Mouse (Mus musculus): ENCODE results near the gene Ccdc107. TPM values are rescaled to one million over a fixed set of nuclear protein-coding genes. Genes with fewer than 3 reads are reported as not detected.
A peak's percentile ranks its signal among the peaks of the same experiment; 100 is the strongest.

Gene Ccdc107
- polyA plus RNA-seq, 1 experiment, result 74.6 TPM

DNA sequence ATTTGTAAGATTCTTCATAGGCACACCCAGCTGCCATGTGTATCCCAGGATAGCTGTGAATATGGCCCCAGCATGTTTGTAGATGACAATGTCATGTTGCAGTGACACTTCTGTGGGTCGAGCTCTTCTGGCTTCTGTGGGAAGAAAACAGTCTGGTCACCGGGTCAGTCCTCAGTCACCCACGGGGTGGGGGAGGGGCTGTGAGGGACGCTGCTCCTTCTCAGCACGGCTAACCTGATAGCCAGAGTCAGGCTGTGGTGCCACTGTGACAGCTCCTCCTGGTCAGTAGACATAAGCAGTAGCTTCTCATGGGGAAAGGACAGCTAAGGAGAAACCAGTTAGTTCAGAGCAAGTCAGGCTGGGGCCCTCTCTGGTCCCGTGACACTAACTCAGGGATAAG lies 3.9 kb downstream of the Ccdc107 start:
- peaks cover 37% of the 10 kb centered on the region for H3K36me3 ChIP-seq (replicated peaks; ENCODE audit: low read length)
- no peaks in the 10 kb centered on the region for H3K27me3 ChIP-seq (replicated peaks)
- H3K4me3 ChIP-seq (replicated peaks), result no peak overlapping the region
- H3K4me1 ChIP-seq, result peaks cover 70% of the 10 kb centered on the region
- TF ChIP-seq FLI1 (IDR thresholded peaks at IDR 0.05; ENCODE audit: low read length), result no peak
- no peak for TF ChIP-seq GATA1 (IDR thresholded peaks at IDR 0.05; ENCODE audit: borderline replicate concordance, low read length)
- no peaks in the 10 kb centered on the region for H3K9me3 ChIP-seq

DNA sequence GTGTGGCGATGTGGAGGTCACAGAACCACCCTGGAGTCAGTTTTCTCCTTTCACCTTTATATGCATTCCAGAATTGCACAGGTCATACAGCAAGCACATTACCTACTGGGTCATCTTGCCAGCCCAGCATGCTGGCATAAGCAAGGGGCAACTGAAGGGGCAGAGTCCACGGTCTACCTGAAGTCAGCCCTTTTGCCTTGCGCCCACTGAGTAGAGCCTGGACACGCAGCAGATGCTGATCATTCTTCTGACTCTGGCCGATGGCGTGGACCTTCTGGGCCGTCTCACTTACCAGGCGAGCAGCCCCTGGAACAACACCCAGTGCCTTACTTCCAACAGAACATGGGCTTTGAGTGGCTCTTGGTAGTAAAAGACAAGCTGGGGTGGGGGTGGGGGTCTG lies 4.7 kb downstream of the Ccdc107 start:
- Histone ChIP-seq H3K4me1 (peaks cover 79% of the 10 kb centered on the region), H3K36me3 (replicated peaks; ENCODE audit: low read length) (peaks cover 44% of the 10 kb centered on the region), H3K9me3 (no peaks in the 10 kb centered on the region), H3K4me3 (replicated peaks) (peak overlapping the region; percentile 14), H3K27me3 (replicated peaks) (no peaks in the 10 kb centered on the region)
- TF ChIP-seq GATA1 (IDR thresholded peaks at IDR 0.05; ENCODE audit: borderline replicate concordance, low read length), result no peak
- TF ChIP-seq FLI1 (IDR thresholded peaks at IDR 0.05; ENCODE audit: low read length), result no peak

DNA sequence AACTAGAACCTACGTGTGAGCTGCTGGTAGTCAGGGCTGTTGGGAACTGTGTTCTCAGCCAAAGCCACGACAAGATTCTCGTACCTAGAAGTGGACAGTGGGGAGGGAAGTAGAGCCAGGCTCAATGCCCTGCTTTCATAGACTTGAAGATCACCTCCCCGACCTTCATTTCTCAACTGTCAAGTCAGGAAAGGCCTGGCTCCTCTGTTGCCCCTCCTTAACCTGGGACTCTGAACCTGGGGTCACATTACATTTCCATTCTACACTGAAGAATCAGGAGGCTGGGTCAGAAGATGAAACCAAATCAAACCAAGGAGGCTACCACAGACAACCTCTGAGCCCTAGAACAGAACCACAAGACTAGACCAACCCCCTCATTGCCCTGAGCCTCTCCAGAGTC lies 5.2 kb downstream of the Ccdc107 start:
- TF ChIP-seq GATA1 (IDR thresholded peaks at IDR 0.05; ENCODE audit: borderline replicate concordance, low read length) (no peak), FLI1 (IDR thresholded peaks at IDR 0.05; ENCODE audit: low read length) (no peak)
- Histone ChIP-seq H3K9me3 (no peaks in the 10 kb centered on the region), H3K27me3 (replicated peaks) (no peaks in the 10 kb centered on the region), H3K4me1 (peaks cover 82% of the 10 kb centered on the region), H3K4me3 (replicated peaks) (peak overlapping the region; percentile 94), H3K36me3 (replicated peaks; ENCODE audit: low read length) (peaks cover 46% of the 10 kb centered on the region)

DNA sequence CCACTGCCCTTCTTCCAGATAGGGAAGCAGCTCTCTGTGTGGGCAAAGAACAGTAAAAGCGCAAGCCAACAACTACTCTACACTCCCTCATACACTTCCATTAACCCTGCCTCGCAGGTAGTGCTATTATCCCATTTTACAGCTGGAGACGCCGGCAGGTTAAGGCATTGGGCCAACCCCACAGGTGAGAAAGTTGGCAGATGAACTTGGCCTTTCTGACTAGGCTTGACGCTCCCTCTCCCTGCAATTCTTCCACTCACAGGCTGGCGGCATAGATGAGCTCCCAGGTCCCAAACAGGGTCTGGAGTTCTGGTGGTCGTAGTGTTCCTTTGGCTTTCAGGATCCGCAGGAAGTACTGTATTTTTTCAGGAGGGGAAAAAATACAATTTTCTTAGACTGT lies 6.3 kb downstream of the Ccdc107 start:
- no peaks in the 10 kb centered on the region for H3K9me3 ChIP-seq
- no peaks in the 10 kb centered on the region for H3K27me3 ChIP-seq (replicated peaks)
- H3K4me3 ChIP-seq (replicated peaks), result peak overlapping the region; percentile 94
- peaks cover 87% of the 10 kb centered on the region for H3K4me1 ChIP-seq
- H3K36me3 ChIP-seq (replicated peaks; ENCODE audit: low read length), result peaks cover 55% of the 10 kb centered on the region
- TF ChIP-seq GATA1 (IDR thresholded peaks at IDR 0.05; ENCODE audit: borderline replicate concordance, low read length), result no peak
- no peak for TF ChIP-seq FLI1 (IDR thresholded peaks at IDR 0.05; ENCODE audit: low read length)

DNA sequence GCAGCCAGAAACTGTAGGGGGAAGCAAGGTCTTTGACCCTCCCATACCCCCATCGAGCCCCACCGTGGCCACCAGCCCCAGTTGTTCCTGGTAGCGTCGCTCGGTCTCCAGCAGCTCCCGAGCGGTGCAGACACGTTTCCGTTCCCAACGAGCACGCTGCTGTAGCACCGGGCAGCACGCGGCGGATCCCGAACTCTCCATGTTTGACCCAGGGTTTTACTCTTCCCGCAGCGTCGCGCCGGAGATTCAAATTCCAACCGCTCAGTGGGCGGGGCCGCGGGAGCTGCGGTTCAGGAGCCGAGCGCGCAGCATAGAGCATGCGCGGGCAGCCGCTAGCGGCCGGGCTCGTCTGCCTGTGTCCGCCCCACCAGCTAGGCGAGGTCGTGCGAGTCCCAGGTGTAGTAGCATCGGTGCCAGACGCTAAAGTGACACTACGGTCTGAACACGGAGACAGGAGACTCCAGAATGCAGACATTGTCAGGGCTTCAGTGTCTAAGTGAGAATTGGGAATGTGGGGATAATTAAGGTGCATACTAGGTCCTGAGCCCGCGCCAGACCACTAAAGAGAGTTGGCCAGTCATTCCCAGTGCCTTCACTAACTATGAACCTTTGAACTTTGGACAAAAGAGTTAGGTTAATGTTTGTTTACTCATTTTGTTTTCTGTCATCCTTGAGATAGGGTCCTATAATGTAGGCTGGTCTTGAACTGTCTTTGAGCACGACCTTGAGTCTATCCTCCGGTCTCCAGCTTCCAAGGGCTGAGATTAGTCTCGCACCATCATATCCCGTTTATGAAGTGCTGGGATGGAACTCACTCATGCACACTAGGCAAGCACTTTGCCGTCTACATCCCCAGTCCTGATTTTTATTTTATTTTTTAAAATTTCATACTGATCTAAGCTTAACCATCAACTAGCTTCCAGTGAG lies 7.0 kb downstream of the Ccdc107 start, which contains the start of gene Arhgef39:
Gene Arhgef39, minus strand, starts transcription at position 289 of the 927 bp plus-strand sequence.
- peak within 1 kb of the TSS; percentile 94 for H3K4me3 ChIP-seq (replicated peaks)
- peaks cover 55% of the 10 kb centered on the region for H3K36me3 ChIP-seq (replicated peaks; ENCODE audit: low read length)
- no peak for TF ChIP-seq FLI1 (IDR thresholded peaks at IDR 0.05; ENCODE audit: low read length)
- no peak for TF ChIP-seq GATA1 (IDR thresholded peaks at IDR 0.05; ENCODE audit: borderline replicate concordance, low read length)
- peaks cover 87% of the 10 kb centered on the region for H3K4me1 ChIP-seq
- no peaks in the 10 kb centered on the region for H3K27me3 ChIP-seq (replicated peaks)
- no peaks in the 10 kb centered on the region for H3K9me3 ChIP-seq

- H3K4me3 ChIP-seq (replicated peaks), result no peak overlapping the region
- H3K36me3 ChIP-seq (replicated peaks; ENCODE audit: low read length), result peaks cover 44% of the 10 kb centered on the region
- no peaks in the 10 kb centered on the region for H3K9me3 ChIP-seq
- no peaks in the 10 kb centered on the region for H3K27me3 ChIP-seq (replicated peaks)
- H3K4me1 ChIP-seq, result peaks cover 88% of the 10 kb centered on the region
- no peak for TF ChIP-seq GATA1 (IDR thresholded peaks at IDR 0.05; ENCODE audit: borderline replicate concordance, low read length)
- TF ChIP-seq FLI1 (IDR thresholded peaks at IDR 0.05; ENCODE audit: low read length), result no peak
These were observed 10.3 kb downstream of the Ccdc107 start for GRCm38 (mm10) chr4:43503041-43503440.

DNA sequence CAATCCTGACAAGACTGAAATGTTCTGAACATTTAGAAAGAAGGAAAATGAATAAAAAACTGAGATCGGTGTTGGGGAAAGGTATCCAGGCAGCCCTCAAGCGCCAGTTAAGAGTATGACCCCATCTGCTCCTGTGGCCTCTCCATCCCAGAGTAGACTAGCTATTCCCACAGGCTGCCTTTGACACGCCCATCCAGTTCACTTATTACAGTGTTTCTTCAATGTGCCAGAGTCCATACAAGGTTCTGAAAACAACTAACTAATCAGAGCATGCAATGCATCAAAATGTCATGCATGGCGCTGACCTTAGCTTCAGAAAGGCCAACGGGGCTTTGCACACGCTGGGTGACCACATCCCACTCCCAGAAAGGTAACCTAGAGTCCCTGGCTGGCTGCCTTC lies 10.8 kb downstream of the Ccdc107 start:
- no peaks in the 10 kb centered on the region for H3K27me3 ChIP-seq (replicated peaks)
- no peak for TF ChIP-seq FLI1 (IDR thresholded peaks at IDR 0.05; ENCODE audit: low read length)

GRCm38 (mm10) chr4:43504269-43504668 lies 11.6 kb downstream of the Ccdc107 start:
- peaks cover 40% of the 10 kb centered on the region for H3K36me3 ChIP-seq (replicated peaks; ENCODE audit: low read length)
- TF ChIP-seq FLI1 (IDR thresholded peaks at IDR 0.05; ENCODE audit: low read length) (no peak), GATA1 (IDR thresholded peaks at IDR 0.05; ENCODE audit: borderline replicate concordance, low read length) (no peak)
- H3K9me3 ChIP-seq, result no peaks in the 10 kb centered on the region
- peak overlapping the region; percentile 46 for H3K4me3 ChIP-seq (replicated peaks)
- H3K4me1 ChIP-seq, result peaks cover 87% of the 10 kb centered on the region
- no peaks in the 10 kb centered on the region for H3K27me3 ChIP-seq (replicated peaks)

More for the DNA sequence above, 10.8 kb downstream of the Ccdc107 start:
- Histone ChIP-seq H3K4me1 (peaks cover 87% of the 10 kb centered on the region), H3K4me3 (replicated peaks) (no peak overlapping the region), H3K9me3 (no peaks in the 10 kb centered on the region), H3K36me3 (replicated peaks; ENCODE audit: low read length) (peaks cover 40% of the 10 kb centered on the region)

DNA sequence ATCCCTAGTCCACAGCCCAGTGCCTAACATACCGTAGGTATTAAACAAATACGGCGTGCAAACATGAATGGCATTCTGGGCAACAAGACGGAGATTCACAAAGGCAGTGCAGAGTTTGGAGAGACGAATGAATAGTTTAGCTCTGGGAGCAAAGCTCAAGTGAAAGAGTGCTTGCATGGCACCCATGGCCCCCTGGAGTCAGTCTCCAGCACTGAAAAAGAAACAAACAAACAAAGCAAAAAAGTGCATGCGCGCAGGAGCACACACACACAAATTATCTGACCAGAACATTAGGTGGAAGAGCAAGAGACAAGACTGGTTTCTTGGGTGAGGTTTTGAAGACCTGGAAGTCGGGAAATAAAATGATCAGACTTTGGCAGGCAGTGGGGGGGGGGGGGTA lies 13.4 kb downstream of the Ccdc107 start:
- Histone ChIP-seq H3K9me3 (no peaks in the 10 kb centered on the region), H3K36me3 (replicated peaks; ENCODE audit: low read length) (peaks cover 40% of the 10 kb centered on the region), H3K27me3 (replicated peaks) (no peaks in the 10 kb centered on the region), H3K4me1 (peaks cover 80% of the 10 kb centered on the region), H3K4me3 (replicated peaks) (no peak overlapping the region)
- no peak for TF ChIP-seq GATA1 (IDR thresholded peaks at IDR 0.05; ENCODE audit: borderline replicate concordance, low read length)
- TF ChIP-seq FLI1 (IDR thresholded peaks at IDR 0.05; ENCODE audit: low read length), result no peak

GRCm38 (mm10) chr4:43506536-43507185 lies 14.0 kb downstream of the Ccdc107 start, which contains the start of gene Car9:
Car9 (plus strand) TSS chr4:43506966.
- Histone ChIP-seq H3K9me3 (no peaks in the 10 kb centered on the region), H3K4me3 (replicated peaks) (peak within 1 kb of the TSS; percentile 94), H3K4me1 (peaks cover 74% of the 10 kb centered on the region), H3K36me3 (replicated peaks; ENCODE audit: low read length) (peaks cover 38% of the 10 kb centered on the region), H3K27me3 (replicated peaks) (no peaks in the 10 kb centered on the region)
- TF ChIP-seq GATA1 (IDR thresholded peaks at IDR 0.05; ENCODE audit: borderline replicate concordance, low read length) (no peak), FLI1 (IDR thresholded peaks at IDR 0.05; ENCODE audit: low read length) (no peak)

Data from megakaryocyte, embryonic 14.5 days (primary cell).